Mouse (Mus musculus): ENCODE results near the gene Col15a1. TPM values are rescaled to one million over a fixed set of nuclear protein-coding genes. Genes with fewer than 3 reads are reported as not detected.

Col15a1 gene
- polyA plus RNA-seq, 2 experiments = 0.29 to 0.40 TPM

- Histone ChIP-seq H3K9ac (replicated peaks) (no peak overlapping the region), H3K36me3 (replicated peaks; ENCODE audit: control insufficient read depth, insufficient read depth, low read depth) (no peaks in the 10 kb centered on the region), H3K27ac (no peak overlapping the region), H3K9me3 (ENCODE audit: control insufficient read depth, low read length) (no peaks in the 10 kb centered on the region), H3K4me1 (replicated peaks; ENCODE audit: control insufficient read depth in 2 of 2, insufficient read depth in 2 of 2, low read length in 1 of 2) (no peaks in the 10 kb centered on the region), H3K27me3 (ENCODE audit: control insufficient read depth, insufficient read depth, low read length) (no peaks in the 10 kb centered on the region), H3K4me3 (ENCODE audit: insufficient read depth in 1 of 2, low read depth in 2 of 2, low read length in 2 of 2) (no peak overlapping the region), H3K4me2 (ENCODE audit: low read depth) (no peak overlapping the region)
- DNase-seq (ENCODE audit: low read depth in 3 of 3, low spot score in 3 of 3) (no peak), ATAC-seq (ENCODE audit: insufficient read depth) (no peak)
- TF ChIP-seq EP300 (IDR thresholded peaks at IDR 0.05; ENCODE audit: low read depth) (no peak), CTCF (IDR thresholded peaks at IDR 0.05; ENCODE audit: low read depth) (no peak)
- WGBS (ENCODE audit: insufficient replicate concordance) = 56% methylated on average over 10 of the region's 10 CpGs
Observed at GRCm38 (mm10) chr4:47219393-47219792, 11.4 kb downstream of the Col15a1 start.

- ATAC-seq (ENCODE audit: insufficient read depth) (no peak), DNase-seq (ENCODE audit: low read depth in 3 of 3, low spot score in 3 of 3) (no peak)
- TF ChIP-seq CTCF (IDR thresholded peaks at IDR 0.05; ENCODE audit: low read depth) (no peak), EP300 (IDR thresholded peaks at IDR 0.05; ENCODE audit: low read depth) (no peak)
- Histone ChIP-seq H3K27me3 (ENCODE audit: control insufficient read depth, insufficient read depth, low read length) (no peaks in the 10 kb centered on the region), H3K4me2 (ENCODE audit: low read depth) (no peak overlapping the region), H3K27ac (no peak overlapping the region), H3K4me3 (ENCODE audit: insufficient read depth in 1 of 2, low read depth in 2 of 2, low read length in 2 of 2) (no peak overlapping the region), H3K4me1 (replicated peaks; ENCODE audit: control insufficient read depth in 2 of 2, insufficient read depth in 2 of 2, low read length in 1 of 2) (no peaks in the 10 kb centered on the region), H3K9me3 (ENCODE audit: control insufficient read depth, low read length) (no peaks in the 10 kb centered on the region), H3K36me3 (replicated peaks; ENCODE audit: control insufficient read depth, insufficient read depth, low read depth) (no peaks in the 10 kb centered on the region), H3K9ac (replicated peaks) (no peak overlapping the region)
- 46% methylated on average over 3 of the region's 3 CpGs for WGBS (ENCODE audit: insufficient replicate concordance)
Observed at GRCm38 (mm10) chr4:47220544-47220943, 12.6 kb downstream of the Col15a1 start.

GRCm38 (mm10) chr4:47222146-47222545 is 14.2 kb downstream of the Col15a1 start:
- no peak for ATAC-seq (ENCODE audit: insufficient read depth)

GRCm38 (mm10) chr4:47225920-47226319 is 18.0 kb downstream of the Col15a1 start:
- H3K4me1 ChIP-seq (replicated peaks; ENCODE audit: control insufficient read depth in 2 of 2, insufficient read depth in 2 of 2, low read length in 1 of 2) = no peaks in the 10 kb centered on the region
- DNase-seq (ENCODE audit: low read depth in 3 of 3, low spot score in 3 of 3) (no peak), ATAC-seq (ENCODE audit: insufficient read depth) (no peak)
- H3K27me3 ChIP-seq (ENCODE audit: control insufficient read depth, insufficient read depth, low read length) = no peaks in the 10 kb centered on the region
- H3K9me3 ChIP-seq (ENCODE audit: control insufficient read depth, low read length) = no peaks in the 10 kb centered on the region
- no peak overlapping the region for H3K4me2 ChIP-seq (ENCODE audit: low read depth)
- H3K27ac ChIP-seq = no peak overlapping the region
- WGBS (ENCODE audit: insufficient replicate concordance) = 61% methylated on average over 6 of the region's 6 CpGs
- no peak overlapping the region for H3K9ac ChIP-seq (replicated peaks)
- TF ChIP-seq CTCF (IDR thresholded peaks at IDR 0.05; ENCODE audit: low read depth) (no peak), EP300 (IDR thresholded peaks at IDR 0.05; ENCODE audit: low read depth) (no peak)
- no peaks in the 10 kb centered on the region for H3K36me3 ChIP-seq (replicated peaks; ENCODE audit: control insufficient read depth, insufficient read depth, low read depth)
- H3K4me3 ChIP-seq (ENCODE audit: insufficient read depth in 1 of 2, low read depth in 2 of 2, low read length in 2 of 2) = no peak overlapping the region

More at GRCm38 (mm10) chr4:47222146-47222545, 14.2 kb downstream of the Col15a1 start:
- 46% methylated on average over 3 of the region's 3 CpGs for WGBS (ENCODE audit: insufficient replicate concordance)
- H3K4me2 ChIP-seq (ENCODE audit: low read depth) = no peak overlapping the region
- H3K27me3 ChIP-seq (ENCODE audit: control insufficient read depth, insufficient read depth, low read length) = no peaks in the 10 kb centered on the region
- H3K9ac ChIP-seq (replicated peaks) = no peak overlapping the region
- no peaks in the 10 kb centered on the region for H3K36me3 ChIP-seq (replicated peaks; ENCODE audit: control insufficient read depth, insufficient read depth, low read depth)
- no peaks in the 10 kb centered on the region for H3K9me3 ChIP-seq (ENCODE audit: control insufficient read depth, low read length)
- no peak for TF ChIP-seq EP300 (IDR thresholded peaks at IDR 0.05; ENCODE audit: low read depth)
- TF ChIP-seq CTCF (IDR thresholded peaks at IDR 0.05; ENCODE audit: low read depth) = no peak
- no peak for DNase-seq (ENCODE audit: low read depth in 3 of 3, low spot score in 3 of 3)
- no peak overlapping the region for H3K27ac ChIP-seq
- no peaks in the 10 kb centered on the region for H3K4me1 ChIP-seq (replicated peaks; ENCODE audit: control insufficient read depth in 2 of 2, insufficient read depth in 2 of 2, low read length in 1 of 2)
- no peak overlapping the region for H3K4me3 ChIP-seq (ENCODE audit: insufficient read depth in 1 of 2, low read depth in 2 of 2, low read length in 2 of 2)

GRCm38 (mm10) chr4:47227101-47227500 is 19.1 kb downstream of the Col15a1 start:
- no peaks in the 10 kb centered on the region for H3K27me3 ChIP-seq (ENCODE audit: control insufficient read depth, insufficient read depth, low read length)
- no peak overlapping the region for H3K27ac ChIP-seq
- no peak overlapping the region for H3K4me3 ChIP-seq (ENCODE audit: insufficient read depth in 1 of 2, low read depth in 2 of 2, low read length in 2 of 2)
- H3K9ac ChIP-seq (replicated peaks) = no peak overlapping the region
- WGBS (ENCODE audit: insufficient replicate concordance) = 58% methylated on average over 4 of the region's 4 CpGs
- ATAC-seq (ENCODE audit: insufficient read depth) = no peak
- DNase-seq (ENCODE audit: low read depth in 3 of 3, low spot score in 3 of 3) = no peak
- H3K4me2 ChIP-seq (ENCODE audit: low read depth) = no peak overlapping the region
- no peaks in the 10 kb centered on the region for H3K9me3 ChIP-seq (ENCODE audit: control insufficient read depth, low read length)
- no peak for TF ChIP-seq EP300 (IDR thresholded peaks at IDR 0.05; ENCODE audit: low read depth)
- no peaks in the 10 kb centered on the region for H3K36me3 ChIP-seq (replicated peaks; ENCODE audit: control insufficient read depth, insufficient read depth, low read depth)
- H3K4me1 ChIP-seq (replicated peaks; ENCODE audit: control insufficient read depth in 2 of 2, insufficient read depth in 2 of 2, low read length in 1 of 2) = no peaks in the 10 kb centered on the region

Data from liver, embryonic 14.5 days (tissue).